Mouse (Mus musculus): ENCODE results near the gene Det1. TPM values are rescaled to one million over a fixed set of nuclear protein-coding genes. Genes with fewer than 3 reads are reported as not detected.

The Det1 gene
- polyA plus RNA-seq, 1 experiment = 13.6 TPM

- TF ChIP-seq POLR2A (IDR thresholded peaks at IDR 0.05; ENCODE audit: control insufficient read depth, low read depth, low read length) (no peak), CTCF (IDR thresholded peaks at IDR 0.05; ENCODE audit: control insufficient read depth, insufficient read depth, insufficient replicate concordance, low read depth, low read length) (no peak)
- peak overlapping the region; percentile 94 for H3K4me3 ChIP-seq (ENCODE audit: control insufficient read depth, low read depth, low read length)
- no peaks in the 10 kb centered on the region for H3K27me3 ChIP-seq (ENCODE audit: control insufficient read depth, insufficient read depth, low read length)
- H3K36me3 ChIP-seq (ENCODE audit: control insufficient read depth, insufficient read depth, low read length) = peaks cover 1% of the 10 kb centered on the region
- H3K4me1 ChIP-seq (ENCODE audit: control insufficient read depth, insufficient read depth, low read length) = peaks cover 7% of the 10 kb centered on the region
- no peak overlapping the region for H3K27ac ChIP-seq (ENCODE audit: control insufficient read depth, insufficient read depth, low read depth, low read length)
Measured at GRCm38 (mm10) chr7:78846066-78846716, 872 bp downstream of the Det1 start.

GRCm38 (mm10) chr7:78841601-78842000 lies 5.5 kb downstream of the Det1 start:
- Histone ChIP-seq H3K36me3 (ENCODE audit: control insufficient read depth, insufficient read depth, low read length) (peaks cover 1% of the 10 kb centered on the region), H3K4me3 (ENCODE audit: control insufficient read depth, low read depth, low read length) (no peak overlapping the region)
- TF ChIP-seq POLR2A (IDR thresholded peaks at IDR 0.05; ENCODE audit: control insufficient read depth, low read depth, low read length) = no peak
- no peak for TF ChIP-seq CTCF (IDR thresholded peaks at IDR 0.05; ENCODE audit: control insufficient read depth, insufficient read depth, insufficient replicate concordance, low read depth, low read length)

DNA sequence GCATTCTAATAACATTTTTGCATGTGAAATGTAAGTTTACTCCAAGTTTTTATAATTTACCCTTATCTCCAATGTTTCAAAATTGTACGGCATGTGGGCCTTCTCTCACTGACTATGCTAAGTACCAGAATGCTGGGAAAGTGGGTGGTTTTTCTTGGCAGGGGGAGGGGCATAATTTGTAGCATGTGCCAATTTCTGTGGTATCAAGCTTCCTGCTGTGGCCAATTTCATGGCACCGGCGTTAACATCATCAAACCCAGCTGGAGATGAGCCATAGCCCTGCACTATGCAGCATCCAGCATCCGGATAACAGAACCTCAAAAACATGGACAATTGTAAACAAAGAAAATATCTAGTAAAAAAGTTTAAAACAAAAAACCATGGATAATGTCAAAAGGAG lies 9.8 kb downstream of the Det1 start:
- H3K27ac ChIP-seq (ENCODE audit: control insufficient read depth, insufficient read depth, low read depth, low read length) = no peak overlapping the region
- TF ChIP-seq CTCF (IDR thresholded peaks at IDR 0.05; ENCODE audit: control insufficient read depth, insufficient read depth, insufficient replicate concordance, low read depth, low read length) (no peak), POLR2A (IDR thresholded peaks at IDR 0.05; ENCODE audit: control insufficient read depth, low read depth, low read length) (no peak)
- H3K4me1 ChIP-seq (ENCODE audit: control insufficient read depth, insufficient read depth, low read length) = no peaks in the 10 kb centered on the region
- H3K4me3 ChIP-seq (ENCODE audit: control insufficient read depth, low read depth, low read length) = no peak overlapping the region
- H3K36me3 ChIP-seq (ENCODE audit: control insufficient read depth, insufficient read depth, low read length) = no peaks in the 10 kb centered on the region; the same call in 1 of the 2 replicates
- no peaks in the 10 kb centered on the region for H3K27me3 ChIP-seq (ENCODE audit: control insufficient read depth, insufficient read depth, low read length)

More at GRCm38 (mm10) chr7:78841601-78842000, 5.5 kb downstream of the Det1 start:
- H3K4me1 ChIP-seq (ENCODE audit: control insufficient read depth, insufficient read depth, low read length) = peaks cover 2% of the 10 kb centered on the region
- H3K27me3 ChIP-seq (ENCODE audit: control insufficient read depth, insufficient read depth, low read length) = no peaks in the 10 kb centered on the region
- no peak overlapping the region for H3K27ac ChIP-seq (ENCODE audit: control insufficient read depth, insufficient read depth, low read depth, low read length)

GRCm38 (mm10) chr7:78835656-78836055 lies 11.4 kb downstream of the Det1 start:
- no peaks in the 10 kb centered on the region; the same call in 1 of the 2 replicates for H3K36me3 ChIP-seq (ENCODE audit: control insufficient read depth, insufficient read depth, low read length)
- H3K27me3 ChIP-seq (ENCODE audit: control insufficient read depth, insufficient read depth, low read length) = no peaks in the 10 kb centered on the region
- TF ChIP-seq CTCF (IDR thresholded peaks at IDR 0.05; ENCODE audit: control insufficient read depth, insufficient read depth, insufficient replicate concordance, low read depth, low read length) (no peak), POLR2A (IDR thresholded peaks at IDR 0.05; ENCODE audit: control insufficient read depth, low read depth, low read length) (no peak)
- H3K4me1 ChIP-seq (ENCODE audit: control insufficient read depth, insufficient read depth, low read length) = no peaks in the 10 kb centered on the region
- H3K27ac ChIP-seq (ENCODE audit: control insufficient read depth, insufficient read depth, low read depth, low read length) = no peak overlapping the region
- no peak overlapping the region for H3K4me3 ChIP-seq (ENCODE audit: control insufficient read depth, low read depth, low read length)

- H3K27me3 ChIP-seq (ENCODE audit: control insufficient read depth, insufficient read depth, low read length) = no peaks in the 10 kb centered on the region
- no peak overlapping the region for H3K27ac ChIP-seq (ENCODE audit: control insufficient read depth, insufficient read depth, low read depth, low read length)
- H3K4me3 ChIP-seq (ENCODE audit: control insufficient read depth, low read depth, low read length) = no peak overlapping the region
- no peaks in the 10 kb centered on the region; the same call in 1 of the 2 replicates for H3K4me1 ChIP-seq (ENCODE audit: control insufficient read depth, insufficient read depth, low read length)
- H3K36me3 ChIP-seq (ENCODE audit: control insufficient read depth, insufficient read depth, low read length) = no peaks in the 10 kb centered on the region; the same call in none of the 2 replicates
- TF ChIP-seq CTCF (IDR thresholded peaks at IDR 0.05; ENCODE audit: control insufficient read depth, insufficient read depth, insufficient replicate concordance, low read depth, low read length) (no peak), POLR2A (IDR thresholded peaks at IDR 0.05; ENCODE audit: control insufficient read depth, low read depth, low read length) (no peak)
Measured at GRCm38 (mm10) chr7:78827749-78828362, 19.2 kb downstream of the Det1 start.

DNA sequence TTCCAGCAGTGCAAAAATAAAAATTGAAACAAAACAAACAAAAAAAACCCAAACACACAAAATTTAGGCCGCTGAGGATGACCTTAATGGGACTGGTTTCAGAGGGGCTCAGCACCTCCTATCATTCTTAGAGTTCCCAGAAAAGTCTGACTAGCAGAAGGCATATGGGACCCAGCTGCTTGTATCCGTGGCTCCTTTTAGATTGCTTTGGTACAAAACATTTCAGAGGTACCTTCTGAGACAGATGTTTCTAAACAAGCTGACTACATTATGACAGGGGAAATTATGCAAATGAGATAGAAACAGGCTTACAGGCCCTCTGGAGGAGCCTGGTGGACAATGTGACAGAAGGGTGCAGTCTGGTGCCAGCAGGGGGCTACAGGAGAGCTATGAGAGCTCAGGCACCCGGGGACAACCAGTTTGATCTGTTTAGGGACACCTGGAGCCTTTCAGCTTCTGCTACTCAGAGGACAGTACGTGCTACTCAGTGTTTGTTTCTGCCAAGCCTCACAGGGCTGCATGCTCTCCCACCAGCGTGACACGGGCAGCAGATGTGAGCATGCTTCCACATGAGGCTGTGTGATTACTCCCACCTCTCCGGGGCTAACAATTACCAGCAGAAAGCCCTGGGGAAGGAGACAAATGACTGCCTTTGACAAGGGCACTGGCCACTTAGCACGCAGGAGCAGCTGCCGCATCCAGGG lies 20.2 kb downstream of the Det1 start:
- Histone ChIP-seq H3K4me3 (ENCODE audit: control insufficient read depth, low read depth, low read length) (no peak overlapping the region), H3K4me1 (ENCODE audit: control insufficient read depth, insufficient read depth, low read length) (no peaks in the 10 kb centered on the region; the same call in 1 of the 2 replicates), H3K36me3 (ENCODE audit: control insufficient read depth, insufficient read depth, low read length) (no peaks in the 10 kb centered on the region; the same call in none of the 2 replicates), H3K27ac (ENCODE audit: control insufficient read depth, insufficient read depth, low read depth, low read length) (no peak overlapping the region), H3K27me3 (ENCODE audit: control insufficient read depth, insufficient read depth, low read length) (no peaks in the 10 kb centered on the region)
- TF ChIP-seq CTCF (IDR thresholded peaks at IDR 0.05; ENCODE audit: control insufficient read depth, insufficient read depth, insufficient replicate concordance, low read depth, low read length) (no peak), POLR2A (IDR thresholded peaks at IDR 0.05; ENCODE audit: control insufficient read depth, low read depth, low read length) (no peak)

GRCm38 (mm10) chr7:78818336-78818735 lies 28.7 kb downstream of the Det1 start:
- no peak for TF ChIP-seq POLR2A (IDR thresholded peaks at IDR 0.05; ENCODE audit: control insufficient read depth, low read depth, low read length)
- TF ChIP-seq CTCF (IDR thresholded peaks at IDR 0.05; ENCODE audit: control insufficient read depth, insufficient read depth, insufficient replicate concordance, low read depth, low read length) = no peak
- Histone ChIP-seq H3K36me3 (ENCODE audit: control insufficient read depth, insufficient read depth, low read length) (no peaks in the 10 kb centered on the region), H3K27ac (ENCODE audit: control insufficient read depth, insufficient read depth, low read depth, low read length) (no peak overlapping the region), H3K4me3 (ENCODE audit: control insufficient read depth, low read depth, low read length) (no peak overlapping the region), H3K27me3 (ENCODE audit: control insufficient read depth, insufficient read depth, low read length) (no peaks in the 10 kb centered on the region), H3K4me1 (ENCODE audit: control insufficient read depth, insufficient read depth, low read length) (no peaks in the 10 kb centered on the region)
